Mouse (Mus musculus) embryonic facial prominence, embryonic 10.5 days (tissue): ENCODE results near the gene Gdi2. TPM values are rescaled to one million over a fixed set of nuclear protein-coding genes. Genes with fewer than 3 reads are reported as not detected.
"Not testable (repeated sequence)": the region's sequence is repeated elsewhere in the genome, so short reads cannot be mapped to it uniquely, and the experiment has no call there.

Source experiments
- DNase-seq: peaks from one replicate; pipeline ENCODE4 v3.0.0-alpha.2; 2017; ENCODE audit warnings: low spot score
- H3K27ac ChIP-seq: fragments of 300-500 bp; sonication (generic); replicated peaks from 2 replicates; pipeline ENCODE4 v1.5.1; 2016; ENCODE audit warnings: mild to moderate bottlenecking
- H3K27me3 ChIP-seq: fragments of 300-500 bp; sonication (generic); replicated peaks from 2 replicates; pipeline ENCODE4 v1.6.1; 2016; ENCODE audit warnings: low read depth, mild to moderate bottlenecking; ENCODE audit not compliant: poor library complexity, severe bottlenecking
- H3K36me3 ChIP-seq: fragments of 300-500 bp; sonication (generic); replicated peaks from 2 replicates; pipeline ENCODE4 v1.6.1; 2016; ENCODE audit warnings: mild to moderate bottlenecking, moderate library complexity
- H3K4me1 ChIP-seq: fragments of 300-500 bp; sonication (generic); 2 replicates; pipeline ENCODE4 v1.6.1; 2016
- H3K4me3 ChIP-seq: fragments of 300-500 bp; sonication (generic); 2 replicates; pipeline ENCODE4 v1.5.1; 2016; ENCODE audit warnings: mild to moderate bottlenecking, moderate library complexity
- H3K9me3 ChIP-seq: fragments of 300-500 bp; sonication (generic); 2 replicates; pipeline ENCODE4 v1.6.1; 2016; ENCODE audit warnings: mild to moderate bottlenecking
- WGBS: fragments of 180-500 bp; shearing (Covaris S2); methylation state at CpG from one replicate; pipeline ENCODE4 v1.1.7; 2016; 5-methylcytosine and 5-hydroxymethylcytosine counted together
- polyA plus RNA-seq: library from polyadenylated mRNA; unstranded; fragments of >200 nt; fragmentation: Nextera tagmentation; extraction: Ambion mirVana; gene quantifications from 2 replicates; pipeline ENCODE4 v1.2.1, GENCODE M21; 2016

Gene Gdi2
- polyA plus RNA-seq = 429 and 432 TPM in 2 replicates

- Histone ChIP-seq H3K9me3 (peaks cover 3% of the 10 kb centered on the region; the same call in 1 of the 2 replicates), H3K36me3 (0 out of 2 replicates have a peak, but pooled peaks cover 7% of the 10 kb centered on the region), H3K27ac (peak within 1 kb of the TSS; percentile 97), H3K4me3 (peak within 1 kb of the TSS; percentile 98), H3K27me3 (no peaks in the 10 kb centered on the region), H3K4me1 (peaks cover 29% of the 10 kb centered on the region)
- peak; percentile 97 for DNase-seq
- WGBS = under 1% methylated on average over 47 of the region's 47 CpGs
Measured at GRCm38 (mm10) chr13:3537594-3538222, at the start of gene Gdi2. TSS of gene Gdi2 (plus strand) at chr13:3538063.

- WGBS = 96% methylated on average over 4 of the region's 4 CpGs
- peaks cover 23% of the 10 kb centered on the region for H3K36me3 ChIP-seq
- no peak for DNase-seq
- no peak overlapping the region for H3K4me3 ChIP-seq
- H3K27ac ChIP-seq = no peak overlapping the region
- H3K9me3 ChIP-seq = no peaks in the 10 kb centered on the region
- H3K27me3 ChIP-seq = no peaks in the 10 kb centered on the region
- no peaks in the 10 kb centered on the region for H3K4me1 ChIP-seq
Measured at GRCm38 (mm10) chr13:3495526-3495925, 42.3 kb upstream of the Gdi2 start.

DNA sequence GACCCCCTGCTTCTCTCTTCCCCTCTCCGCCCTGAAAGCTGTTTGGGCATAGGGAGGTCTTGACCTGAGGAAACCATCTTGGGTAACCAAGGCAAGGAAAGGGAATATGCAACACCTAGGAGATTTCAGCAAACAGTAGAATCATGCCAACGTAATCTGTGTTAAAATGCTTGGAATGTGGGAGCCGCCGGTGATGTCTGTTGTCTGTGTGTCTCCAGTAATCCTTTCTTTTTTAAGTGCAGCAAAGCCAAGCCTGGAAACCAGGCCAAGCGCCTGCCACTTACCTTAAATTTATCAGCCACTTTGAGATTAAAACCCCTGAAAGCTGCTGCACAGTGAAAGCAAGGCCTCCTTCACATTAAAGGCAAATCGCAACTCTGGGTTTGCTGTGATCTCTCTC is 36.8 kb upstream of the Gdi2 start:
- not testable (repeated sequence) for H3K4me1 ChIP-seq
- WGBS = 86% methylated on average over 6 of the region's 6 CpGs

DNA sequence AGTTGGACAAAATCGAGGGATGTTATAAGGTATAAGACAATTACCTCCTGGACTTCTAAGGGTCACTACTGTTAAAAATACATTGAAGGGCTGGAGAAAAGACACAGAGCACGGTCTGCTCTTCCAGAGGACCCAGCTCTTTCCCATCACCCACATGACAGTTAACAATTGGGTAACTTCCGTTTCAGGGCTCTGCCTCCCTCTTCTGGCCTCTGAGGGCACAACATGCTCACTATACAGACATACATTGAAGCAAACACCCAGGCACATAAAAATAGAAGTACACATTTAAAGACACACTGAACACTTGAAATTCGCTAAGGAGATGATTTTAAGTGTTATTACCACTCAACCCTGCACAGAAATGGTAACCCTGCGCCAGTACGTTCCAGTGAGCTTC is 22.5 kb upstream of the Gdi2 start:
- H3K4me1 ChIP-seq, H3K4me3 ChIP-seq, H3K9me3 ChIP-seq, DNase-seq, H3K27ac ChIP-seq, H3K27me3 ChIP-seq, H3K36me3 ChIP-seq: not testable (repeated sequence)
- WGBS = 76% methylated on average over 6 of the region's 6 CpGs

More for the DNA sequence above, 36.8 kb upstream of the Gdi2 start:
- H3K9me3 ChIP-seq, DNase-seq, H3K4me3 ChIP-seq, H3K36me3 ChIP-seq, H3K27me3 ChIP-seq, H3K27ac ChIP-seq: not testable (repeated sequence)

DNA sequence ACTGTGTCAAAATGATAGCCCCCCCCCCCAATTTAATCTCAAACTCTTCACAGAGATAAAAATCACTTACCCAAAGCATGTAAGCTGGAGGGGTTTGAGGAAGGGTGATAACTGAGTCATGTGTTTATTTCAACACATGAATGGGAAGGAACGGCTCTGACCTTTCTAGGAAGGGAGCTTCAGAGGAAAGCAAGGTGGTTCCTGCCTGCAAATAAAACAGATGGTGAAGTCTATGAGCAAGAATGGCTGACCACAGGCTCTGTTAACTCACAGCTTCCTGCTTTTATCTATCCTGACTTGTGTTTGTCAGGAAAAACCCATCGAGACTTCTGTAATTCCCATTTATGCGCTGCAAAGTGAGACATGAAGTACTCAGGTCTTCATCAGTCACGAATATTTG is 18.5 kb upstream of the Gdi2 start:
- not testable (repeated sequence) for DNase-seq, H3K9me3 ChIP-seq, H3K27me3 ChIP-seq, H3K27ac ChIP-seq, H3K4me1 ChIP-seq, H3K4me3 ChIP-seq, H3K36me3 ChIP-seq
- 68% methylated on average over 4 of the region's 4 CpGs for WGBS

DNA sequence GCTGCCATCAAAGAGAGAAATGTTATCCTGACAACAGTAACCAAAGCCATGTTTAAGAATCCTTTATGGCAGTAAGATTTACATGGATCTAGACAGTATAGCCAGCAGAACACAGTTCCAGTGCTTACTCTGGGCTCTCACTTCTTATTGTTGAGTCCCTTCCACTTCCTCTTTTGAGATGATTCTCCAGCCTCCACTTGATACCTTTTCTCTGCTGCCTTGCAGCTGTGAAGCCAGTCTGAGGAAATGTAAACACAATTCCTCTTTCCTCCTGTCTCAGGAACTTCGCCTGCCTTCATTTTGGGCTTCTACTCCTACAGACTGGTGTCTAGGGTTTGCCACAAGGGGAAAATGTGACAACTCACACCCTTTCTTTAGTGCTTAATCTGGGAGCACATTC is 17.9 kb upstream of the Gdi2 start:
- H3K27ac ChIP-seq, H3K9me3 ChIP-seq, H3K36me3 ChIP-seq, H3K4me1 ChIP-seq, H3K4me3 ChIP-seq, DNase-seq, H3K27me3 ChIP-seq: not testable (repeated sequence)
- 50% methylated on average over 1 of the region's 1 CpGs for WGBS

- 81% methylated on average over 6 of the region's 6 CpGs for WGBS
Measured at GRCm38 (mm10) chr13:3523459-3523858, 14.4 kb upstream of the Gdi2 start.

DNA sequence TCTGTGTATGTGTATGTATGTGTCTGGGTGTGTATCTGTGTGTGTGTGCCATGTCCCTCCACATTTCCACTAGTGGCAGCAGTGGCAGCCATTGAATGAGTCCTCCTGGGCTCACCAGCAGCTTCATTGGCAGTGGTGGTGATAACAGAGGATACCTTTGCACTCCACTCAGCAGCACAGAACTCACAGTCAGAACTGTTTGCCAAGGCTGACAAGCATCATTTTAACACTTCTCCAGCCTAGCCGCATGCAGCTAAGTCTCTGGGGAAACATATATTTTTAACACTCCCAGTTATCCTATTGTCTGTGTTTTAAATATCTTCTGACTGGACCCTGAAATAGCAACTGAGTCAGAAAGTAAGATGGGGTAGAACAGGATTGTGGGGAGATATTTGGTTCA is 13.9 kb upstream of the Gdi2 start:
- no peaks in the 10 kb centered on the region for H3K9me3 ChIP-seq
- H3K36me3 ChIP-seq = no peaks in the 10 kb centered on the region
- WGBS = 87% methylated on average over 1 of the region's 1 CpGs

More at GRCm38 (mm10) chr13:3523459-3523858, 14.4 kb upstream of the Gdi2 start:
- Histone ChIP-seq H3K27me3 (no peaks in the 10 kb centered on the region), H3K27ac (no peak overlapping the region), H3K4me1 (no peaks in the 10 kb centered on the region), H3K4me3 (no peak overlapping the region), H3K36me3 (no peaks in the 10 kb centered on the region), H3K9me3 (no peaks in the 10 kb centered on the region)
- no peak for DNase-seq

DNA sequence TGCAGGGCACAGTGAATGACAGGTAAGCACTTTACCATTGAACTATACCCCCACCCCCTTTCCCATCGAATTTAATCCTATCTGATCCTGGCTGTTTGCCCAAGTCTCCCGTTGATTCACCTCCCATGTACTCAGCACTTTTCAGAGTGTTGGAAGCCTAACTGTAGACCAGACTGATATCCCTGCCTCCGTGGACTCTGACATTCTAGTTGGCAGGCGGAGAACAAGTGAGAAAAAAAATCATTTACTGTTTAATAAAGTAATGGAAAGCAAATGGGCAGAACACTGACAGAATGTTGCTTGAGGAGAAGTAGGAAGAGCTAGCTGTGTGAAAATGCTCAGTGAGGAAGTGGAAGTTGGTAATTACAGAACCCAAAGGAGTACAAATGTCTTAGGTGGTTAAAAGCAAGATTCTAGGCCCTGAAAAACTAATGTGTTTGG is 12.2 kb upstream of the Gdi2 start:
- Histone ChIP-seq H3K9me3 (no peaks in the 10 kb centered on the region), H3K4me1 (no peaks in the 10 kb centered on the region), H3K27ac (no peak overlapping the region), H3K4me3 (no peak overlapping the region), H3K36me3 (no peaks in the 10 kb centered on the region), H3K27me3 (no peaks in the 10 kb centered on the region)
- 83% methylated on average over 4 of the region's 4 CpGs for WGBS
- DNase-seq = no peak

More for the DNA sequence above, 13.9 kb upstream of the Gdi2 start:
- no peak overlapping the region for H3K27ac ChIP-seq
- no peaks in the 10 kb centered on the region for H3K4me1 ChIP-seq
- DNase-seq = no peak
- H3K27me3 ChIP-seq = no peaks in the 10 kb centered on the region
- H3K4me3 ChIP-seq = no peak overlapping the region

DNA sequence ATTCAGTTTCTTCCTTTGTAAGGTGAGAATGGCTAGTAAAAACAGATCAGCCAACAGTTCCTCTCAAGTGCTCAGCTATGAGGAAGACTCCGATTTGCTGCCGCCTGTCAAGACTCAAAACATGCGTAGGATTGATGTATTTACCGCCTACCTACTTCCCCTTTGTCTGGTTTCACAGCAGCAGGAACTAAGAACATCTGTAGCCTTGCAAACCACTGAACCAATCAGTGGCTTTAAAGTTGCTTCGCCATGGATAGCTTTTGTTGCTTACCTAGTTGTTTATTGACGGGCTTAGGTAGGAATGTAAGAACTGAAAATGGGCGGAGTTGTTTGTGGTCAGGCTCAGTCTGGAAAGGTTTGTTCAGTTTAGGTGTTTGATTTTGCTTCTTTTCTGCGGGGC is 11.5 kb upstream of the Gdi2 start:
- 86% methylated on average over 8 of the region's 8 CpGs for WGBS
- Histone ChIP-seq H3K4me3 (no peak overlapping the region), H3K4me1 (no peaks in the 10 kb centered on the region), H3K9me3 (no peaks in the 10 kb centered on the region), H3K36me3 (no peaks in the 10 kb centered on the region), H3K27ac (no peak overlapping the region), H3K27me3 (no peaks in the 10 kb centered on the region)
- no peak for DNase-seq

- Histone ChIP-seq H3K36me3 (no peaks in the 10 kb centered on the region), H3K9me3 (peaks cover 4% of the 10 kb centered on the region; the same call in 1 of the 2 replicates), H3K4me1 (0 out of 2 replicates have a peak, but pooled peaks cover 5% of the 10 kb centered on the region), H3K27ac (no peak overlapping the region), H3K27me3 (no peaks in the 10 kb centered on the region), H3K4me3 (no peak overlapping the region)
- no peak for DNase-seq
- 64% methylated on average over 3 of the region's 3 CpGs for WGBS
Measured at GRCm38 (mm10) chr13:3530451-3530850, 7.4 kb upstream of the Gdi2 start.

- DNase-seq, H3K9me3 ChIP-seq, H3K27me3 ChIP-seq, H3K27ac ChIP-seq, H3K4me1 ChIP-seq, H3K36me3 ChIP-seq, H3K4me3 ChIP-seq: not testable (repeated sequence)
- 63% methylated on average over 2 of the region's 2 CpGs for WGBS
Measured at GRCm38 (mm10) chr13:3531176-3531575, 6.7 kb upstream of the Gdi2 start.

DNA sequence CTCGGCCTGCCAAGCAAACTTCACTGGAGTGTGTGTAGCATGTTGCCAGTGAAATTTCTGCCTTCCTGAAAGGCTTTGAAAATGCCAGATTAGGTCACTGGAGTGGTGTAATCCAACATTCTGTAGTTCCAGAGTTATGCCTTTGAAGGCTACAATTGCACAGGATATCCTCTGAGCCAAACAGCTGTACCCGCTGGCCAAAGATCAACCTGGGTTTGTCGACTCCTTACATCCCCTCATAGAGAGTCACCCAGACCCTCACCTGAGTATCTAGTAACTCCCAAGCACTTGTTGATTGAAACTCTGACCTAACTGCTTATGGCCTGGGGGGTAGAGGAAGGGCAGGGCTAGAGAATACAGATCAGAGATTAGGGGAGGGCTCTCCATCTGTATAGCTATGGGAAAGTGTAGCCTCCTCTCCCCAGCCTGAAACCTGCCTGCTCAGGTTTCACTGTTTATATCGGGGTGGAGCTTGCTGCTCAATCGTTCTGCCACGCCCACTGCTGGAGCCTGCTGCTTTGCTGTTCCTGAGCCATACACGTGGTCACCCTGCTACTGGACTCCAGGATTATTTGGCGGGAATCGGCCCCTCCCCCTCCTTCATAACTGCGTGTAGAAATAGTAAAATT is 6.1 kb upstream of the Gdi2 start:
- WGBS = 63% methylated on average over 10 of the region's 10 CpGs
- Histone ChIP-seq H3K9me3 (peaks cover 7% of the 10 kb centered on the region; the same call in 1 of the 2 replicates), H3K36me3 (no peaks in the 10 kb centered on the region), H3K27me3 (no peaks in the 10 kb centered on the region), H3K4me1 (peaks cover 5% of the 10 kb centered on the region; the same call in 1 of the 2 replicates), H3K4me3 (no peak overlapping the region), H3K27ac (no peak overlapping the region)
- DNase-seq = peak; percentile 28
